Mouse (Mus musculus) kidney, adult 2 months (tissue): ENCODE data around the gene Prune1. TPM values are rescaled to one million over a fixed set of nuclear protein-coding genes. Genes with fewer than 3 reads are reported as not detected.

Experiments used
- DNase-seq: peaks from one replicate; pipeline ENCODE4 v3.0.0; 2021
- H3K27ac ChIP-seq: fragments of 200-500 bp; 2 replicates; pipeline ENCODE4 v1.5.1; 2012; ENCODE audit warnings: low read depth, low read length, control low read depth, inconsistent platforms; ENCODE audit not compliant: insufficient read depth
- H3K27me3 ChIP-seq: fragments of 200-500 bp; replicated peaks from 2 replicates; pipeline ENCODE4 v1.6.1; 2012; ENCODE audit warnings: mild to moderate bottlenecking, moderate library complexity, low read length, inconsistent platforms; ENCODE audit not compliant: control insufficient read depth, insufficient read depth
- H3K36me3 ChIP-seq: fragments of 200-500 bp; 2 replicates; pipeline ENCODE4 v1.6.1; 2012; ENCODE audit warnings: mild to moderate bottlenecking, moderate library complexity, low read length, inconsistent platforms; ENCODE audit not compliant: control insufficient read depth, insufficient read depth
- H3K4me1 ChIP-seq: fragments of 200-500 bp; 2 replicates; pipeline ENCODE4 v1.6.1; 2011; ENCODE audit warnings: low read length; ENCODE audit not compliant: control insufficient read depth, insufficient read depth
- H3K4me3 ChIP-seq: fragments of 200-500 bp; 2 replicates; pipeline ENCODE4 v1.5.1; 2011; ENCODE audit warnings: mild to moderate bottlenecking, low read depth, low read length, control low read depth; ENCODE audit not compliant: insufficient read depth
- CTCF ChIP-seq: fragments of 200-500 bp; conservative IDR thresholded peaks from 2 replicates; pipeline ENCODE4 v1.5.1; 2011; ENCODE audit warnings: low read depth, mild to moderate bottlenecking, control low read depth, low read length, moderate library complexity, mixed read lengths; ENCODE audit not compliant: insufficient read depth, insufficient read length
- POLR2A ChIP-seq: fragments of 200-500 bp; IDR thresholded peaks from one replicate; pipeline ENCODE4 v1.6.1; 2011; ENCODE audit warnings: low read depth, low read length, control low read depth
- WGBS: fragments of 180-500 bp; shearing (Covaris S2); methylation state at CpG from one replicate; pipeline ENCODE4 v1.1.7; 2018; 5-methylcytosine and 5-hydroxymethylcytosine counted together
- polyA plus RNA-seq: library from polyadenylated mRNA; depleted of rRNA; stranded (reverse); fragments of >200 nt; gene quantifications from 2 replicates; pipeline ENCODE4 v1.2.3, GENCODE M21; 2012

Prune1 gene
- polyA plus RNA-seq, 1 experiment = 27.0 TPM

DNA sequence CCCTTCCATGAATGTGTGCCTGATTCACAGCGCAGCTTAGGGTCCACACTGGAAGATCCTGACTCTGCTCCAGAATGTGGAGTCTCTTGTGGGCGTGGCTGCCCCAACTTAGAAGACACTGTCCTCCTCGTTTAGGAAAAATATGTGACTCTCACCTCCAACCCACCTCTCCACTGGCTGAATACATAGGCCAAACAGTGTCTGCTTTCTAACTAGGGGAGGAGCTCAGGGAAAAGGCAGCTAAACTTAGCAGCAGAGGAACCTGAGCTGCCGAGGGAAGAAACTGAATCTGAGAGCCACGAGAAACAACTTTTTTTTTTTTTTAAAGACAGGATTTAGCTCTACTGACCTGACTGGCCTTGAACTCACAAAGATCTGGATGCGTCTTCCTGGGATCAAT is 6.7 kb downstream of the Prune1 start:
- Histone ChIP-seq H3K36me3 (no peaks in the 10 kb centered on the region), H3K27me3 (no peaks in the 10 kb centered on the region), H3K4me1 (peaks cover 13% of the 10 kb centered on the region), H3K4me3 (no peak overlapping the region), H3K27ac (no peak overlapping the region)
- TF ChIP-seq POLR2A = no peak
- TF ChIP-seq CTCF = no peak
- no peak for DNase-seq
- 62% methylated on average over 6 of the region's 6 CpGs for WGBS

DNA sequence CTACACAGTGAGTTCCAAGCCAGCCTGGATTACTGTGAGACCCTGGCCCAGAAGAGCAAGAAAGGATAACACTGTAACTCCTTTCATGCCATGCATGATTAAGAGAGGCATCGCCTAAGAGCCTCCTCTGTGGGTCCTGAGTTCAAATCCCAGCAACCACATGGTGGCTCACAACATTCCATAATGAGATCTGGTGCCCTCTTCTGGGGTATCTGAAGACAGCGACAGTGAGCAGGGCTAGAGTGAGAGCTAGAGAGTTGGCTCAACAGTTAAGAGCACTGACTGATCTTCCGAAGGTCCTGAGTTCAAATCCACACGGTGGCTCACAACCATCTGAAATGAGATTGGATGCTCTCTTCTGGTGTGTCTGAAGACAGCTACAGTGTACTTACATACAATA is 7.4 kb downstream of the Prune1 start:
- WGBS = 95% methylated on average over 4 of the region's 4 CpGs
- Histone ChIP-seq H3K4me3 (no peak overlapping the region), H3K27me3 (no peaks in the 10 kb centered on the region), H3K27ac (no peak overlapping the region), H3K36me3 (no peaks in the 10 kb centered on the region), H3K4me1 (peaks cover 16% of the 10 kb centered on the region)
- DNase-seq = no peak
- TF ChIP-seq POLR2A (no peak), CTCF (no peak)

DNA sequence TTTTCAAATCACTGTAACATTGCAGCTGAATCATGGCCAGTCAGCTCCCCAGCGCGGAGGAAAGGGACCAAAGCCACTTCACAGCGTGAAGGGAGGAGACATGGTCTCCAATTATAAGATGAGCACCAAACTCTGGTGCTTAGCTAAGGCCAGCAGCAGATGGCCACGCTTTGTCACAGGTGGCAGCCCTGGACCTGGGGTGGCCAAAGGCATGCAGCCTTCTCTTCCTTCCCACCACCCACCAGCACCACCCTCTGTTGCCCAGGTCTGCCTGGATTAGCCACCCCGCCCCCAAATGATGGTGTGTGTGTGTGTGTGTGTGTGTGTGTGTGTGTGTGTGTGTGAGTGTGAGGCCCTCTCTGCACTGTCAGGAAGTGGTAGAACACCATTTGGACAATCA is 8.4 kb downstream of the Prune1 start:
- TF ChIP-seq POLR2A (no peak), CTCF (no peak)
- H3K4me1 ChIP-seq = peaks cover 18% of the 10 kb centered on the region
- no peak overlapping the region for H3K4me3 ChIP-seq
- no peaks in the 10 kb centered on the region for H3K27me3 ChIP-seq
- 98% methylated on average over 5 of the region's 5 CpGs for WGBS
- H3K27ac ChIP-seq = no peak overlapping the region
- H3K36me3 ChIP-seq = no peaks in the 10 kb centered on the region
- no peak for DNase-seq

DNA sequence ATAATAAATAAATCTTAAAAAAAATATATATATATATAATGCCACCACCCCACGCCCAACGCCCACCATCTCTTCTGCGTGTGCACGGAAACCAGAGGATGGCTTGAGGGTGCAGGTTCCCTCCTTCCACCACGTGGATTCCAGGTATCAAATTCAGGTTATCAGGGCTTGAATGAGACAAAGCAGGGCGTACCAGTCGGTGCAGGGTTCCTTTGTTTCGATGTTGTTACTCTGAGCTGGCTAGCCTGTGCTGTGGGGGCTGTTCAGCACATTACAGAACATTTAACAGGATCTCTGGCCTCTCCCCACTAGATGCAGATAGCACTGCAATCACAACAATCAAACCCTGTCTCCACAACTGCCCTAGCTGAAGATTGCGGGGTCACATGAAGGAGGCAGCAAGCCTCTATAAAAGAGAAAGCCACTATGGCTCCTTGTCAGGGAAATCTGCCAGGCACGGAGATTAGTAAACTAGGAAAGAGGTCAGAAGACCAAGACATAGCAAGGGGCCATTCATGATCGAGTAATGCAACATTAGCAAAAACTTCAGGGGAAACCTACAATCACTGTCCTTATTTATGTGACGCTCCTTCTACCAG is 11.0 kb downstream of the Prune1 start:
- Histone ChIP-seq H3K36me3 (no peaks in the 10 kb centered on the region), H3K27ac (no peak overlapping the region), H3K4me3 (no peak overlapping the region), H3K4me1 (peaks cover 17% of the 10 kb centered on the region), H3K27me3 (no peaks in the 10 kb centered on the region)
- WGBS = 74% methylated on average over 12 of the region's 12 CpGs
- DNase-seq = peak; percentile 37
- no peak for TF ChIP-seq POLR2A
- no peak for TF ChIP-seq CTCF

DNA sequence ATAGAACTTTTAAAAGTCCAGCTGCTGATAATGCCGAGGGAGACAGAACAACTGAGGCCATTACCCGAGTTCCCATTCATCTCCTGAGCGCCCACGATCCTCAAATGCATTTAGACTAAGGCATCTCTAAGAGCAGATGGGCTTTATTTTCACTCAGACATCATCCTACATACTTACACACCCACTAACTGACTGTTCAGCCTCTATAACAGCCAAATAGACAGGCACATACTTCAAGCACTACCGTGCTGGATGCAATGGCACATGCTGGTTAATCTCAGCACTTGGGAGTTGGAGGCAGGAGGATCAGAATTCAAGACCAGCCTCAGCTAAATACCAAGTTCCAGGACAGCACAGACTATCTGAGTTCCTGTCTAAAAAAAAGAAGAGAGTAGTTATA is 12.1 kb downstream of the Prune1 start:
- H3K27me3 ChIP-seq = no peaks in the 10 kb centered on the region
- H3K36me3 ChIP-seq = no peaks in the 10 kb centered on the region
- no peak for DNase-seq
- H3K27ac ChIP-seq = peak overlapping the region; percentile 43
- H3K4me3 ChIP-seq = no peak overlapping the region
- TF ChIP-seq POLR2A = no peak
- no peak for TF ChIP-seq CTCF
- 52% methylated on average over 5 of the region's 5 CpGs for WGBS
- peaks cover 17% of the 10 kb centered on the region for H3K4me1 ChIP-seq

DNA sequence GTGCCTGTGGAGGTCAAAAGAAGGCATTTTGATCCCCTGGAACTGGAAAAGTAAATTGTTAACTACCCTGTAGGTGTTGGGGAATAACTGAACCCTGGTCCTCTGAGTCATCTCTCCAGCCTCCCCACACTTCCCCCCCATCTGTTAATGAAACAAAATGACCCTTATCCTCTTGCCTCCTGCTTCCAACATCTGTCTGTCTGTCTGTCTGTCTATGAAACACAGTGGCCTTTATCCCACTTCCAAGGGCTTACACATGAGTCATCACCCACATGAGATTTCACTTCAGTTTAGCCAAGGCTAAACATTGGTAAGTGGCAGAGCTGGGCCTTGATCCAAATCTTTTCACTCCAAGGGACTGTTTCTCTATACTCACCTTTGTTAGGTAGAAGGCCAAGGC is 14.0 kb downstream of the Prune1 start:
- peak; percentile 69 for DNase-seq
- no peak overlapping the region for H3K4me3 ChIP-seq
- no peaks in the 10 kb centered on the region for H3K27me3 ChIP-seq
- H3K36me3 ChIP-seq = no peaks in the 10 kb centered on the region
- H3K27ac ChIP-seq = peak overlapping the region; percentile 64
- peaks cover 17% of the 10 kb centered on the region for H3K4me1 ChIP-seq
- TF ChIP-seq CTCF (no peak), POLR2A (no peak)

DNA sequence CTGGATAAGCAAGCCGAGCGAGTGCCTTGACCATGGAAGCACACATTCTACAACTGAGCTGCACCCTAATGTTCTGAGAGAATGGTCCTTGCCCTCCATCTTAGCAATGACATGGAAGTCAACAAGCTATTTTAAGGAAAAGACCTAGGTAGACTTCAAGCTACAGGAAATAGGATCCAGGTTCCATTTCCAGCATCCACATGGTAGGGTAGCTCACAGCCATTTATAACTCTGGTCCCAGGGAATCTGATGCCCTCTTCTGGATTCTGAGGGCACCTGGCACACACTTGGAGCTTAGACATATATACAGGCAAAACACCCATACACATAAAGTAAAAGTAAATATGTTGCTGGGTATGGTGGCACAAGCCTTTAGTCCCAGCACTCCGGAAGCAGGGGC is 15.8 kb downstream of the Prune1 start:
- TF ChIP-seq CTCF (no peak), POLR2A (no peak)
- H3K27me3 ChIP-seq = no peaks in the 10 kb centered on the region
- 97% methylated on average over 3 of the region's 3 CpGs for WGBS
- no peak overlapping the region for H3K27ac ChIP-seq
- H3K36me3 ChIP-seq = no peaks in the 10 kb centered on the region
- no peak overlapping the region for H3K4me3 ChIP-seq
- H3K4me1 ChIP-seq = peaks cover 17% of the 10 kb centered on the region
- no peak for DNase-seq
